In the genomic region with DNA sequence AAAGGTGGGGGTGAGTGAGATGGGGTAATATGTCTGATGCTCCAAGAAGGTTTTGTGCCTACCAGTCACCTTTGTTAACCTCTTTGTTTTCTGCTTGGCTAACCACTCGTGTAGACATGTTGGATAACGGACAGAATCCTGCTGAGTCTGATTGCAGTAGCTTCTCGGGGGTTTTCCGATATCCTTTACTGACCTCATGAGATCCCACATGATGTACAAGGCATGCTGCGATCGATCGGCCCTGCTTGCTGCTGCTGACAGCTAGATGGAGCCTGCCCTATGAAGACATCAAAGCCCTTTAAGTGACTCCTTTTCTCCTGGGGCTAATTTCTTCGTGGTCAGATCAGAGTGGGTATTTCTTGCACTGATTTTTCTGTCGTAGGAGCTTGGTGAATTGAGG, we compare ENCODE assay signal across 13 mouse cellular contexts.
"Had no signal": no experiment of that assay in that cellular context is flagged by ENCODE, and none has a peak within 500 bp of the region (broad histone marks: within the 10 kb centered on the region; RNA-seq: fewer than 3 reads in every experiment).

No protein-coding gene starts in this region.

- H3K9ac ChIP-seq: kidney, embryonic 15.5 days; limb, embryonic 13.5 days; liver, embryonic 14.5 days; neural tube, embryonic 15.5 days had no signal

- H3K27ac ChIP-seq: kidney, embryonic 15.5 days; limb, embryonic 13.5 days; liver, embryonic 14.5 days; neural tube, embryonic 15.5 days had no signal

- H3K27me3 ChIP-seq: kidney, embryonic 15.5 days; limb, embryonic 13.5 days; neural tube, embryonic 15.5 days had no signal

- H3K4me2 ChIP-seq: kidney, embryonic 15.5 days; limb, embryonic 13.5 days; neural tube, embryonic 15.5 days had no signal

- H3K4me1 ChIP-seq: kidney, embryonic 15.5 days; limb, embryonic 13.5 days had no signal

- H3K4me3 ChIP-seq: kidney, embryonic 15.5 days; limb, embryonic 13.5 days; myocyte; neural tube, embryonic 15.5 days had no signal

- DNase-seq: kidney, adult 2 months; kidney, postnatal 14 days; left cerebral cortex, postnatal 4 days; lung, adult 18-20 months; lung, postnatal 36 days; right cerebral cortex, postnatal 4 days; spleen, adult 18-20 months; thymus, postnatal 36 days had no signal

- H3K36me3 ChIP-seq: kidney, embryonic 15.5 days; limb, embryonic 13.5 days; neural tube, embryonic 15.5 days had no signal

- H3K9me3 ChIP-seq: kidney, embryonic 15.5 days; neural tube, embryonic 15.5 days had no signal
